Mouse (Mus musculus): ENCODE data around the gene Tns3.

Tns3 gene

DNA sequence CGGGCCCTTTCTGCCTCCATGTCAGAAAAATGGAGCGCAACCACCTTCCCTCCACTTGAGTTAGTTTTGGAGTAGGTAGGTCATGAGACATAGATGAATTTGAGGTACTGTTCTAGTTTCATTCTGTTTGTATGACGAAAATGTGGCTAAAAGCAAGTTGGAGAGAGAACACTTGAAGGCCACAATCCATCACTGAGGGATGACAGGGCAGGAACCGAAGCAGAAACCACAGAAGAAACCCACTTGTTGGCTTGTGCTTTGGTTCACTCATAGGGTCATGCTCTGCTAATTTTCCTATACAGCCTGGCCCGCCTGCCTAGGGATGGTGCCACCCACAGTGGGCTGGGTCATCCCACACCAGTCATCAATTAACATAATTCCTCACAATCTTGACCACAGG, 14.9 kb upstream of the Tns3 start:
- DNase-seq (ENCODE audit: low spot score): no peak

DNA sequence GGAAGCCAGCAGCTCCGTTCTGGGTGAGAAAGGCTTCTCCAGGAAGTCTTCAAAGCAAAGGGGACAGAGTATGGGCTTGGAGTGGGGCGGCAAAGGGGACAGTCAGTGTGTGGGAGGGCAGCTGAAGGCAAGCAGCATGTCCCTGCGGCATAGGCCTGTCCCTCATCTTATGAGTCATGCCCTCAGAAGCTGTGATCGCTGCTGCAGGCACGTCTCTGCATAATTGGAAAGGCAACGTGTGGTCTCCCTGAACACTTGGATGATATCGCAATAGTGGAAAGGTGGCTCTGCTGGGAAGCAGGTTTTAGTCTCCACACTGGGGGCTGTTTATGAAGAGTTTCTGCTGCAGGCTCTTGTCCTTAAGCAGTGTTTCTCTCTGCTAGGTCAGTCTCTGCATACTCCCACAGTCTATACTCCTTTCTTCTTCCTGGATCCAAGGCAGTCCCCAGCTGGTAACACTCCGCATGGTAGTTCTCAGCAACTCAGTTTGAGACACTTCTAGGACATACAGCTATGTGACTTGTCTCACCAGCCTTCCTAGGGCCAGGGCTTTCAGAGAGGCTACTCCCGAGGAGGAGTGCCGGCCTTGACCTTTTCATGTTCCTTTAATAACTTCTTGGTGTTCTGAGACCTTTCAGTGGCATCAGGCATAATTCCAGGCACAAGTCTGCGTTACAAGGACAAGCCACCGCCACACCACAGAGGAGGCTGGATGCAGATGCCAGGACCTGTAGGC, 14.1 kb upstream of the Tns3 start:
- DNase-seq (ENCODE audit: low spot score): no peak

DNA sequence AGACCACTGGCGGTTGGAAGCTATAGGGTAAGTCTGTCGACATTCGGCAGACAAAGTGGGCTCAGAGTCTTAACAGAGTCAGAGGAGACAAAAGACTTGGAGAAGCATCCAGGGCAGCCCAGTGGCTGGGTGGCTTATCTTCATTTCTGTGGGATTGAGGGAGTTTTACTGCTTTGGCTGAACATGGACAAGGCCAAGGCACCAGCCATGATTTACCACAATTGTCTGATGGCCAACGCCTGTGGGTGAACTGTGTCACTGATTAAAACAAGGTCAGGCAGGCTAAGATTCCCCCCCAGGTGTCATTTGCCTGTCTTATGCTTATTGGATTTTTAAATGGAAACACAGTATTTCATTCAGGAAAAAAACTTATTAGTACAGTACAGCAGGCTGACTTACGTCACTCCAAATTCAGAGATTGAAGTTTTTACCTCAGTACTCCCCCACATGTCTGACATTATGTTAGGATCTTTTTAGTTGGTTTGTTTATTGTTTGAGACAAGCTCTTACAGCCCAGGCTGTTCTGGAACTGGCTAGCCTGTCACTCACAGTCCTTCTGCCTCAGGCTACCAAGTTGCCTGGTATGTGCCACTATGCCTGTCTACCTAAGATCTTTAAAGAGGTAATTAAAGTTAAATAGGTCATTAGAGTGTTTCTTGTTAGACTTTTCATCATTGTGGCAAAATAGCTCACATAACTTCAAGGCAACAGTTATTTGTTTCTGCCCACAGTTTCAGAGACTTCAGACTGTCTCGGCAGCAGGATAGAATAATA, 11.6 kb upstream of the Tns3 start:
- no peak for DNase-seq (ENCODE audit: low spot score)

DNA sequence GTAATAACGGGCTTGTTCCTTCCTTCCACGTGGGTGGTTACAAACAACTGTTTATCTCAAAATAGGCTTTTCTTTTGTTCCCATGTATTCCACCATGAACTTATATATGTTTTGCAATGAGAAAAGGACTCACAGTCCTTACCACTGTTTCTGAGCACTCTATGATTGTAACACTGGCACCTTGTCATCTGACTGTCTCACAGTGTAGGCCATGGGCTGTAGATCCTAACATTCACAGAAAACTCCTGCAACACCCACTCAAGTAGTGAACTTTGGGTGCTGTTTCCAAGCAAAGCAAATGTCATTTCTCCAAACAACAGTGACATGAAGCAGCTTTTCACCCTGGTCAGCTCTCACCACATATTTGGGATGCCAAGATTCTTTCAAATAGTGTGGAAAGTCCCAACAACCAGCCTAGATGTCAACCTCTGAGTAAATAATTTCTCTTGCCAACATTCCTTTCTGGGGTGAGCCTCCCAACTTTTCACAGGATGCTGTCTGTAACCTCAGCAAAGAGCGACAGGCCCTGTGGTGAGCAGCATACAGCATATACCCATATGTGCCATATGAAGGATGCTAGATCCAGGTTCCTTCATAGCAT, 10.3 kb upstream of the Tns3 start:
- DNase-seq (ENCODE audit: low spot score): no peak

DNA sequence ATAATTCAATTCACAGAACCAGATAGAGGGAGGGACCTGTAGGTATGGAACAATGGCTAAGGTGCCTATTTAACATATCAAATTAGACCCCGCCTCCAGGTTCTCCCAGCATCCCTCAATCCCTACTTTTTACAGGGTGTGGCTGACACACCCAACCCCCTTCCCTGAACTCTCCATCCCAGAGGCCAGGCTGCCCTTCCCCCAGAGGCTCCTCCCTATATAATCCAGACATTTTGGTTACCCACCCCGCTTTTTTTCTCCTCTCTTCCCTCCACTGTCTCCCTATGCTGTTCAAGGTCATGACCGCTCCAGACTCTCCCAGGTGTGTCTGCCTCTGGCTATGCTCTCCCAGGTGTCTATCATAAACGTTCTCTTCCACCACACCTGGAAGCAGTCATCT, 7.4 kb upstream of the Tns3 start:
- no peak for DNase-seq (ENCODE audit: low spot score)

DNA sequence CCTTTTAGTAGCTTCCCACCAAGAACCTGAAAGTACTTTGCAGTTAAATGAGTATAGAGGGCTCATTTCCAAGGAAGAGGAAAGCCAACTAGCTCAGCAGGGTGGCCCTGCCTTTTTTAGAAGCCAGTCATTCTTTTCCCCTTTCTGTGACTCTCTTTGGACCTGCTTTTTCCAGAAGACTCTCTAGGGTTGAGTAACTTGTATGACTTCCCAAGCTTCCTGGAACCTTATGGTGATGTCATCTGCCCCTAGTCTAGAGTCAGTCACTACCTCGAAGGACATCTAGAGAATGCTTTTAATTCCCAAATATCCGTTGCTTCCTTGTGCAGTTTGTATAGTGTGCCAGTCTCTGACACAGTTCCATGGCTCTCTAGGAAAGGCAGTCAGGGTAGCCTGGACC, 4.8 kb upstream of the Tns3 start:
- DNase-seq (ENCODE audit: low spot score): no peak

DNA sequence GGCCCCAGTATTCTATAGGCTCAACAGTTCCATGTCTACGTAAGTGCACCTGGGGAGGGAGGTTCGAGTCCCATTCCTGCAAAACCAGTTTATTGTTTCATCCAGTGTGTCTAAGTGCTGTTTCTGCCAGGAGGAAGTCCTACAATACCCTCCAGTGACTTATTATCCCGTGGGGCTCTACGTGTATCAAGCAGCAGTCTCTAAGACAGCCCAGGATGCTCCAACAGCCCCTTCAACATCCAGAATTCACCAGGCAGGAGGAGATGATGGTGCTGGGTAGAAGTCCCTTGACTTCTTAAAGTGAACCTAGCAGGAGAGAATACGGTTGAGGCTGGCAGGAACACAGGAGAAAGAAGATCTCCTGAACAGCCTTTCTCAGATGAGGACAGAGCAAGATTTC, 462 bp upstream of the Tns3 start:
- no peak for DNase-seq (ENCODE audit: low spot score)

DNA sequence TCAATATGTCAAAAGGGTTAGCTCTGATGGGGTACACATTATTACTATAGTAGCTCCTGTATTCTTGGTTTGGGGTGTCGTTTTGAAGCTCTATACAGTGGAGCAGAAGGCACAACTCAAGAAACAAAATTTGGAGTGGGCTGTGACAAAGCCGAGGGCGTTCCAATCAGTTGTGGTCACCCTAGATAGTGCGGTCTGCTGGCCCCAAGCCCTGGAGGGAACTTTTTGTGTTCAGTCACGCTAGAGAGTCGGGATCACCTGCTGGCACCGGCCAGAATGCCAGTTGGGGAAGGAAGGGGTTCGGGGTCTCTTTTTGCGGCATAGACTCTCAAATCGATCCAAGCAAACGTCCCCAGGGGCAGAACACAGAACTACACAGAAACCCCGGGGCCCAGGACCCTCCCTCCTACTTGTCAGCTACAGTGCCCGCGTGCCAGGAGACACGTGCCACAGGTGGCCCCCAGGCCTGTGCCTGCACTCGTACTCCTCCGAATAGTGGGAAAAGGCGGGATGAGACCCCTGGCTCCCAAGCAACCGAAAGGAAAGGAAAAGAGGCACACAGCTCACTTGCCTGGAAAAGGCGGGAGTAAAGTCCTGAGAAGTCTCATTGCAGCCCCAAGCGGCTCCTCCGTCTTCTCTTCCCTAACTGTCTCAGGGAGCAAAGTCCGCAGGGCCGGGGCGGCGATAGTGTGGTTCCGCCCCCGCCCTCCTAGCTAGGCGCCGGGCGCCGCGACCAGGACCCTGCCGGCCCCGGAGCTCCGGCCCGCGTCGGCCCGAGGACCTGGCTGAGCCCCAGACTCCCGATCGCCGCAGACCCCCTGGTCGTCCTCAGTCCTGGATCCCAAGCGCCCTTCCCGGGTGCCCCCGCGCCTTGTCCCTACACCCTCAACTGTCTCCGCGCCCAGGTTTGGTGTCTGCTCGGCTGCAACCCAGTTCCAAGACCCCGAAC, 617 bp downstream of the Tns3 start:
- peak; percentile 79 for DNase-seq (ENCODE audit: low spot score)

DNA sequence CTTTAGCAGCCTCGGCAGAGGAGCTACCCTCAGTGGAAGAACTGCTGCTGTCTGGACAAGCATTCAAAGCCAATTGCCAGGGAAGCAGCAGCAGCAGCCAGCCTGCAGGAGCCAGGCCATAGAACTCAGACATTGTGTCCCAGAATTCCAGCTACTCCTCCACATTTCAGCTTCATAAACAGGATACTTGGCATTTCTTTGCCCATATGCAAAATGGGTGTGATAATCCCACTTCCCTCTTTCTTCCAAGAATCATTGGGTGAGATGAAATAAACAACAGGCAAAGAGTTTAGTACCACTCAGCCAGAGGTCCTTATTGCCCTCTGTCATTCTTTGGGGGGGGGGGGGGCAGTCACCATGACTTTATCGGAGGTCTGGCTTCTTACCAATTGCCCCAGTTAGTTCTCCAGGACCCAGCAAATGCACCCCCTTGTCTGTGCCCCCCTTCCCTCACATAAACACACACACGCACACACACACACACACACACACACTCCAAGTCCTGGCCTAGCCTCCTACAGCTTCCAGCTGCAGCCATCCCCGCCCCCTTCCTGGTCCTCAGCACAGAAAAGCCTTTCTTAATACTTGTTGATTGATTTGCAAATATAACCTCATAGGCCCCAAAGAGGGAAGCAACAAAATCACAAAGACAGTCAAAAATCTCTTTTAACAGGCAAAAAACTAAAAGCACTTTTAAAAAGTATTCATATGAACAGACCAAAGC, 1.5 kb downstream of the Tns3 start:
- DNase-seq (ENCODE audit: low spot score): peak; percentile 56

DNA sequence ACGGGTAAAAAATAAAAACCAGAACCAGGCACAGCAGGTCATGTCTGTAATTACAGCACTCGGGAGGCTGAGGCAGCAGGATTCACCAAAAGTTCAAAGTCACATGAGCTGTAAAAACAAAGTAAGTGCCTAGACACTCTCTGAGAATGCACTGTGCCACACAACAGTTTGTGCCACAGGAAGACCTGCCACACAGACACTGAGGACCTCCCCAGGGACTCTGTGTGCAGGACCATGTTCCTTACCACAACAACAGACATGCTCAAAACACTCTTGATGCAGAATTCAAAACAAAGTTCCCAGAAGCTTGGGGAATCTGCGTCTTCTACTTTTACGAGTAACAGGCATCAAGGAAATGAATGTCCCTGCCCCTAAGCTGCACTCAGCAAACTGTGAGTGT, 3.4 kb downstream of the Tns3 start:
- no peak for DNase-seq (ENCODE audit: low spot score)

DNA sequence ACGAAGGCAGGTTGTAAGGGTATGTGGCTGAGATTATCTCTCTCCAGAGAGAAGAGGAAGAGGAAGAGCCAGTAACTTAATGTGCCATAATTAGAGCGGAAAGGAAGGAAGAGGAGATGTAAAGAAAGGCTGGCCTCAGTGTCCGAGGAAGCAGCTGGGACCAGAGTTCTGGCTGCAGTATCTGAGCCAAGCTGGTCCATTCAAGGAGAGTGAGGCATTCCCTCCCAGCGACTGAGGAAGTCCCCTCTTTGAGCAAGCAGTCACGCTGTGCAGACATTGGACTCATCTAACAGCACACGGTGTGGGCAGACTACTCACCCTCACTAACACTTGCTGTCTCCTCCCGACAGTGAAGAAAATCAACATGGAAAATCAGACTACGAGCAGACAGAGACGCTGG, 4.5 kb downstream of the Tns3 start:
- DNase-seq (ENCODE audit: low spot score): no peak

DNA sequence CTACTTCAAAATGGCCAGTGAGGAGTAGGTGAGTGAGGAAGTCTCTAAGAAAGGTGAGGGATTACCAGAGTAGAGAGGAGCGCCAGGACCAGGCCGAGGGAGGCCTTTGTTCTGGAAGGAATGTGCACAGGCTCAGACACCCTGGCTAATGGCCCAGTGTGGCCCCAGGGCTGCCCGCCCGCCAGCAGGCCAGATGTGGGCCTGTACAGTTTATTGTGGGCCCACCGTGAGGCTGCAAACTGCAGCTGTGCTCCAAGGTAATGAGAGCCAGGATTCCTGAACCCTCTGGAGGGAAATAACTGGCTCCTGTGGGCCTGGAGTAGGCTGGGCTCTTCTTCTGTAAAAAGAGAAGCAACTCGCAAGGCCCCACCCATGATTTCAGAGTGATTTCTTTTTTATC, 5.3 kb downstream of the Tns3 start:
- peak; percentile 44 for DNase-seq (ENCODE audit: low spot score)

DNA sequence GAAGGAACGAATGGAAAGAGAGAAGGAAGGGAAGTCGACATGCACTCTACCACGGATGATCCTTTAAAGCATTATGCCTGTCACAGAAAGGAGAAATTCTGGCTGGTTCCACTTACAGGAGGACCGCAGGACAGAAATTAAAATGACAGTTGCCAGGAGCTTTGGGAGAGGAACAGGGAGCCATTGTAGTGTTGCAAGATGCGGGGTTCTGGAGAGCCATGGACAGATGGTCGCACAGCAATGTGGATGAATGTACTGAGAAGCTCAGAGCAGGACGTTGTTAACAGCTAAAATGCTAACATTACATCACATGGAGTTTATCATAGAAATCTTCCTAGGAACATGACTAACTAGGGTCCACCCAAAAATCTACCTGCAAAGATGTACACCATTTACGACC, 6.8 kb downstream of the Tns3 start:
- no peak for DNase-seq (ENCODE audit: low spot score)

DNA sequence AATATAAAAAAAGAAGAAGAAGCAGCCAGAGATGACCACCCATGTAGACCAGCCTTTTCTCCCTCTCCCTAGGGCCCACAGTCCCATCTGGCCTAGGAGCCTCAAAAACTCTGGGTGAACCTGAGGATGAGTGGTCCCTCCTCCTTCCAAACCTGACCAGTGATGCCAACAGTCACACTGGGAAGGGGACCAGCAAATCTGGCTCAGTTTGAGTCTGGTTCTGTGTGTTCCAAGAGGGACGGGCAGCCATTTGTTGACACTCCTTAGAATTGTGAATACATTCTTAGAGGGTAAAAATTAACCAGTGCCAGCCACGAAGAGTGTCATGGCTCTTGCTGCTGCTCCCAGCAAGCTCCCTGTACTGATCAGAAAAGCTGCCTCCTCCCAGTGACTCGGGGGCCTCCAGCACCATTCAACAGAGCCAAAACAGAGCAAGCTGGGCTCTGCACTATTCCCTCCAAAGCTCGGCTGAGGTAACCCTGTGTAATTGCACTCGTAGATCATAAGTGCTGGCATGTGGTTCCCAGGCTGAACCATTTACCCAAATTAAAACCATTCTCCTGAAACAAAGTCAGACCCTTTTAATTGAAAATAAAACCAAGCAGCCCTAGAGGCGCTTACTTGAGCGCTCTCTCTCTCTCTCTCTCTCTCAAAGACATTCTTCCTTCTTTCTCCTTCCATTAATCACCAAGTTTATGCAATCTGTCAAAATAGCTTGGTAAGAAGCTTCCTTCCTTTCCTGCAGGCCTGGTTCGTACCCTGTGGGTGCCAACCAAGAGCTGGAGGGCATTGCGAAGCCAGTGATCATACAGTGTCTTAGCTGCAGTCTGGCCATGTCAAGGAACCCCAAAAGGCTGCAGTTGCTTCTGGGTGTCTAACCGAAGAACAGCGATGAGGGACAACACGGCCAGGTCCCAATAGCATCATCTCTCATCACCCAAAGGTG, 7.6 kb downstream of the Tns3 start:
- peak; percentile 61 for DNase-seq (ENCODE audit: low spot score)

DNA sequence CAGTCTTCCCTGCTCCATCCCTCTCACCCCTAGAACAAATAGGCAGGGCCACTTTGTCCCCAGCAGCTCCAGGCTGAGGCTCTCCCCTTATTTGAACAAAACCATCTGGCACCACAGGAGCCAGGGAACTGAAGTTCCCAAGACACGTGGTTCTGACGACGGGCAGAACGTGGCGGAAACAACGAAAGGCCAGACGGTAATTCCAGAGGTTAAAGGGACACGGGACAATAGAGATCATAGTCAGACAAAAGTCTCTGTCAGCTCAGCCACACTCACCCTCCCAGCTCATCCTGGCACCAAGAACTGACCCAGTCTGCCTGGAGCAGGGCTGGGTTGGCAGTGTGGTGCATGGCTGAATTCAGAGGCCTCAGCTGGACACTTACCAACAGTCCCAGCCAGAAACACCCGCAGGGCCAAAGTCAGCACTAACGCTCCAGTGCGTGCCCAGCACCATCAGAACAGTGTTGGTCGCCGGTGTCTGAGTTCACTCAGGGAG, 10.5 kb downstream of the Tns3 start:
- no peak for DNase-seq (ENCODE audit: low spot score)

DNA sequence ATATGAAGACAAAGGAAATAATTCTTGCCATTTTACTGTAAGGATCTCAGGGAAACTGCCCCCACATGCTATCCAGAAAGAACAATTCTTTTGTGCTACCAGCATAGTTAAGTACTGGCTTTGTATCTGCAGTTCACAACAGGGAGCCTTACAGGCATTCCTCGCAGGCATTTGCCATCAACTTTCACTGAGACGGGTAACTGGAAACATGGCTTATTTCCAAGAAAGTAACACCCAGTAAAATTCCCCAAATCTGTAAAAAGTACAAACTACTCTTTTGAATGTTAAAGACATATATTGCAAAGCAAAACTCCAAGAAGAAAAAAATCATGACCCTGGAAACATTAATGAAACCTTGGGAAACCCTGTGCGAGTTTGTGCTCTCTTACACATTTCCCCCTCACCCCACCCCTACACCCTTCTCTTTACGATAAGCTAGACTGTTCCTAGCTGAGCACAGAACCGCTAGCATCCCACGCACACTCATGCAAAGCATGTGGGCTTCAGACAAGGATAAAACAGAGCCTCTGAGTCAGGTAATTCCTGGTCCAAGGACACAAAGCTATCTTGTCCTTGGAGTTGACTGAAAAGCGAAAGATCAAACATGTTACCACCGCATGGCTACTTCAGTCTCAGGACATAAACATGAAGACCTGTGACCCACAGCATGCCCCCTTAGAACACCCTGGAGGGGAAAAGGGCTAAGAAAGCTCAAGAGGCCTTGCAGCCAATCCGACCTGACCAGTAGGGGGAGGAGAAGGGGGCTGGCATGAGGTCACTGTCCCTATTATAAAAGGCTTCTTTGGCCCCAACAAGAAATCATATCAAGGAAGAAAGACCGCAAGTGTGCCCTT, 11.3 kb downstream of the Tns3 start:
- DNase-seq (ENCODE audit: low spot score): no peak

DNA sequence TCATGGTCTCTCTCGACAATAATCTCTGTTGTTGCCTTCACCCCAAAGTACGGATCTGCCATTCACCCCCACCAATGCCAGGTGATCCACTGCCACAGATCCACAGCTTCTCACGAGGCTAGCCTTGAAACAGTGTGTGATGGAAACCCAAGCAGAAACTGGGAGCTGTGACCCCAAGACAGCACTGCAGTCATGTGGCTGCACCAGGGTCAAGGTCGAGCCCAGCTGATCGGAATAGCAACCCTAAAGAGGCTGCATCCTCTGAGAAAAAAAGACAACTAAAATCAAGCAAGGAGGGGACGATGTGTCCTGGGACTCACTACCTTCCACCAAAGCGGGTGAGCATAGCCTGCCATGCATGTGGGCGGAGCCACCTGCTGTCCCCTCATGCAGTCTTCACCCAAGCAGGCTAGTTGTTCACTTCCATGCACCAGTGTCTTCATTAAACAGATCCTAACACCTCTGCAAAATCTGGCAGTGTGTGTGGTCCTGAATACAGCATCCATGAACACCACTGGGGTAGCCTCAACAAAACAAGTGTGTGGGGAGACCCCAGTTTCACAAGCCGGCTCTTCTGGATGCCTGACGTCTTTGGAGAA, 12.1 kb downstream of the Tns3 start:
- DNase-seq (ENCODE audit: low spot score): no peak

DNA sequence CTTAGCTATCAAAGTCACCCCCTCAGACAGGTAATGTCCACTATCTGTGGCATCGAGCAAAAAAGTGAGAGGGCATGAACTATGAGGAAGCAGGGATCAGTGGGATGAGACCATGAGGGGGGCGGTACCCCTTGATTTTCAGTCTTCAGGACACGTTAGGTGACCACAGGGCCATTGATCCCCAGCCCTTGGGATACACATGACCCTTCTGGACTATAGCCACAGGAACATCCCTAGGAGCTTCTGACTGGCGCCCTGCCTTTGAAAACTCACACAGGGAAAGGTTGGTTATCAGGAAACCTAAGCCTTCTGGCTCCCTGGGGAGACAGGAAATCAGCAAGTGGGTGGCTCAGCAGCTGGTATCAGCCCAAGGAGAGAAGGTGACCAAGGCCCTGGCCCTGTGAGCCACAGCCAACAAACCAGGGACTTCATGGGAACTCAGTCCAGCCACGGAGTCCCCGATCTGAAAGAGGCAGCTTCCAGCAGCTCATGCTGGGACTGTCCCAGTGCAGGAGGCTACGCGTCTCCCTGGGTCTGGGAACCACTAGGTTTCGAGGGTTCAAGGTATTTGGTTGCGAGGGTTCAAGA, 12.8 kb downstream of the Tns3 start:
- DNase-seq (ENCODE audit: low spot score): no peak
